Mouse (Mus musculus) olfactory bulb, adult 2 months (tissue): Measurements from ENCODE around the gene Apon. TPM values are rescaled to one million over a fixed set of nuclear protein-coding genes. Genes with fewer than 3 reads are reported as not detected.
A peak's percentile ranks its signal among the peaks of the same experiment; 100 is the strongest.
"Not testable (repeated sequence)": the region's sequence is repeated elsewhere in the genome, so short reads cannot be mapped to it uniquely, and the experiment has no call there.

Experiments used
- H3K27ac ChIP-seq: fragments of 200-500 bp; 2 replicates; pipeline ENCODE4 v1.5.1; 2012; ENCODE audit warnings: low read depth, low read length; ENCODE audit not compliant: insufficient read depth
- H3K4me1 ChIP-seq: fragments of 200-500 bp; 2 replicates; pipeline ENCODE4 v1.6.1; 2012; ENCODE audit warnings: low read length; ENCODE audit not compliant: control insufficient read depth, insufficient read depth
- H3K4me3 ChIP-seq: fragments of 200-500 bp; 2 replicates; pipeline ENCODE4 v1.5.1; 2012; ENCODE audit warnings: mild to moderate bottlenecking, low read depth, low read length, moderate library complexity; ENCODE audit not compliant: insufficient read depth
- CTCF ChIP-seq: fragments of 200-500 bp; IDR thresholded peaks from 2 replicates; pipeline ENCODE4 v1.5.1; 2012; ENCODE audit warnings: low read depth, mild to moderate bottlenecking, low read length, moderate library complexity; ENCODE audit not compliant: insufficient read depth
- POLR2A ChIP-seq: fragments of 200-500 bp; IDR thresholded peaks from 2 replicates; pipeline ENCODE4 v1.6.1; 2012; ENCODE audit warnings: mild to moderate bottlenecking, low read depth, low read length, moderate library complexity; ENCODE audit not compliant: insufficient read depth
- WGBS: fragments of 180-500 bp; shearing (Covaris S2); methylation state at CpG from one replicate; pipeline ENCODE4 v1.1.7; 2018; 5-methylcytosine and 5-hydroxymethylcytosine counted together
- polyA plus RNA-seq: library from polyadenylated mRNA; stranded (reverse); fragments of >200 nt; gene quantifications from 2 replicates; pipeline ENCODE4 v1.2.4, GENCODE M21; 2012; ENCODE audit warnings: low replicate concordance; ENCODE audit not compliant: missing spikeins, insufficient read depth, insufficient read length

The Apon gene
- polyA plus RNA-seq, 1 experiment = not detected

DNA sequence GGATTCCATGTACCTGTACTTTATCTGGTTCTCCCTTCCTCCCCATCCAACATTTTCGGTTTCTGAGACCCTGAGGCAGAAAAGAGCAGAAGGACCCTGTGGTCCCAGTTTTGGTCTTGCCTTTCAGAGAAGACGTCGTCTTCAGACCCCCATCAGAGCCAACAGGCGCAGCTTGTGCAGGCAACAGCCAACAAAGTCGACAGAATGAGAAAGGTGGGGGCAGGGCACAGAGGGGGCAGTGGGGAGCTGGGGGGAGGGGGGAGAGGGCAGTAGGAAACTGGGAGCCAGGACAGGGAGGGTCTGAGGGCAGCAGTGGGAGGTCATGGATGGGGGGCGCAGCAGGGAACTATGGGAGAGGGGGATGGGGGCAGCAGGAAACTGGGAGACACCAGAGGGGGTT lies 24.3 kb downstream of the Apon start:
- TF ChIP-seq POLR2A = no peak
- TF ChIP-seq CTCF = no peak
- H3K4me3 ChIP-seq = no peak overlapping the region
- WGBS = 65% methylated on average over 6 of the region's 6 CpGs
- H3K4me1 ChIP-seq = no peaks in the 10 kb centered on the region
- H3K27ac ChIP-seq = no peak overlapping the region

DNA sequence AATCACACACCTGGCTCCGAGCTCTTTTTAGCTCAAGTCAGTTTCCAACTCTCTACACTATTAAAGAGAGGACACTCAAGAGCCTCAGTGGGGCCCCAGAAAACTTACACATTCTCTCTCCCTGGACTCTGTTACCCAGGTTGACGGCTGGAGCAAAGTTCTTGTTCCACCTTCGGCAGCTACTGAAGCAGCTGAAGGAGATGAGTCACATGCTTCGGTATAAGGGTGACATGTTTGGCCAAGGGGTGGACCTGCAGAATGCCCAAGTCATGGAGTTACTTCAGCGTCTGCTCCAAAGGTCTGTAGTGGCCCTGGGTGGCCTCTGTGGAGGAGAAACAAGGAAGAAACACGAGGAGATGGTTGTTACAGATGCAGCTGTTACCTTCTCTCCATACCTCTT lies 27.0 kb downstream of the Apon start:
- H3K27ac ChIP-seq = no peak overlapping the region
- no peak overlapping the region for H3K4me3 ChIP-seq
- H3K4me1 ChIP-seq = 0 out of 2 replicates have a peak, but pooled peaks cover 3% of the 10 kb centered on the region
- WGBS = 89% methylated on average over 6 of the region's 6 CpGs
- TF ChIP-seq CTCF = no peak
- TF ChIP-seq POLR2A = no peak

DNA sequence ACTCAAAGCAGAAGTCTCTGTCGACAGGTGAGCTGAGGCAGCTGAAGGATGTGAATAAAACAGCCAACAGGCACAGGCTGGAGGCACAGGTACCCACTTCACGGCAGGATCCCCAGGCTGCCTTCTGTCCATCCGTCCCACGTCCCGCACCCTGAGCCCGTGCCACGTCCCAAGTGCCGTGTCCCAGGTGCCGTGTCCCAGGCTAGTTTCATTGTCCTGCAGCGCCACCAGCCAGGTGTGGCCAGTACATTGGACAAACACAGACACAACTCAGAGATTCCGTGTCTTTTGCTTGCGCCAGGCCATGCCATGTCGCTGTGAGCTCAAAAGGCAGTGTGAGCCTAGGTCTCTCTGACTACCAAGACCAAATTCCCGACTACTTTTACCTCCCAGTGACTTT lies 27.8 kb downstream of the Apon start:
- H3K4me3 ChIP-seq = no peak overlapping the region
- H3K27ac ChIP-seq = no peak overlapping the region
- WGBS = 94% methylated on average over 14 of the region's 14 CpGs
- H3K4me1 ChIP-seq = 0 out of 2 replicates have a peak, but pooled peaks cover 3% of the 10 kb centered on the region
- TF ChIP-seq CTCF (no peak), POLR2A (no peak)

DNA sequence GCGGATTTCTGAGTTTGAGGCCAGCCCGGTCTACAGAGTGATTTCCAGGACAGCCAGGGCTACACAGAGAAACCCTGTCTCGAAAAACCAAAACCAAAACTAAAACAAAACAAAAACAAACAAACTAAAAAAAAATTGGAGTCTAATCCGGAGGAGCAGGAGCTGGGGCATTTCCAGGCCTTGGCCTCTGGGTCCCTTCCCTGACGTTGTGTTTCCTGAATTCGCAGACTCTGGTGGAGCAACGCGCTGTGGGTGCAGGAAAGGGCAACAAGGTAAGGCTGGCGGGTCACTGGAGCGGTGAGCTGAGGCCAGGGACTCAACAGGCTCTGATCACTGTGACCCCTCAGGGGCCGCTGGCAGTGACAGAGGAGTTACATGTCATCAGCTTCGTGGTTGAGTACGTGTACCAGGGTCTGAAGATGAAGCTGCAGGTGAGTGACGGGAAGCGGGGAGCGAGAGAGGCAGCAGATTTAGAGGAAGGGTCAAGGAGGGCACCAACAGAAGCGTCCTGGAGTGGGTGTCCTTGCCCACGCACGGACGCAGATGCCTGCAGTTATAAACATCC lies 29.1 kb downstream of the Apon start:
- H3K4me1 ChIP-seq = 0 out of 2 replicates have a peak, but pooled peaks cover 3% of the 10 kb centered on the region
- 92% methylated on average over 20 of the region's 20 CpGs for WGBS
- no peak overlapping the region for H3K27ac ChIP-seq
- TF ChIP-seq POLR2A (no peak), CTCF (no peak)
- no peak overlapping the region for H3K4me3 ChIP-seq

DNA sequence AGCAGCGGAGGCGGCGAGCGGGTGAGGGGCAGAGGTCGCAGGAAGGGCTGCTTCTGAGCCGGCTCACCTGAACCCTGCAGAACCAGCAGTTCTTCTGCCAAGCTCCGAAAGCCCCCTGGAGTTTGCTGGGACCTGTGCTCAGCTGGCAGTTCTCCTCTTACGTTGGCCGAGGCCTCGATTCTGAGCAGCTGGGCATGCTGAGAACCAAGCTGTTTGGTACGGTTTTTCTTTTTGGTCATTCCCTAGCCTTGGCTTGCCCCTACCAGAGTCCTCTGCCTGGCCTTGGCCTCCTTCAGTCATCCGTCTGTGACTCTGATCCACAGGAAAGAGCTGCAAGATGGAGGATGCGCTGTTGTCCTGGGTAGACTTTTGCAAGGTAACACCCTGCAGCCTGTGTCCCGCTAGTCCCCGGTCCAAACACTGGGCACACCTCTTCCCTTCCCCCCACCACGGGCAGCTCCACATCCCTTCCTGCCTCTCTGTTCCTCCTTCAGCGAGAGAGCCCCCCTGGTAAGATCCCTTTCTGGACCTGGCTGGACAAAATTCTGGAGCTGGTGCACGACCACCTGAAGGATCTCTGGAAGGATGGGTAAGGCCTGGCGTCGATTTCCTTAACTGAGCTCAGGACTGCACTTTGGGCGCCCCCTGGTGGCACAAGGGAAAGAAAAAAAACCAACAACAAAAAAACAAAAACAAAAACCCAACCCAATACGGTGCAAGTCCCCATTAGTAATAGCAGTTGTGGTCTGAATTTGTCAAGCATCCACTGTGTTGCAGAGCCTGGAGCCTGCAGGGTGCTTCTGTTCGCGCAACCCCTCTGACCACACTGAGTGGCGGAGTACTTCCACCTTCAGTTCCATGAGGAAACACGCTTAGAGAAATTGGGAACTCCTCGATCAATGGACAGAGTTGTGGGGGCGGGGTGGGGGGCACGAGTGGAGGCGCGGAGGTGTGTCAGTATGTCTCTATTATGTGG lies 30.0 kb downstream of the Apon start:
- WGBS = 60% methylated on average over 31 of the region's 31 CpGs
- H3K4me3 ChIP-seq = no peak overlapping the region
- TF ChIP-seq CTCF = peak; percentile 43
- no peak for TF ChIP-seq POLR2A
- 0 out of 2 replicates have a peak, but pooled peaks cover 3% of the 10 kb centered on the region for H3K4me1 ChIP-seq
- no peak overlapping the region for H3K27ac ChIP-seq

DNA sequence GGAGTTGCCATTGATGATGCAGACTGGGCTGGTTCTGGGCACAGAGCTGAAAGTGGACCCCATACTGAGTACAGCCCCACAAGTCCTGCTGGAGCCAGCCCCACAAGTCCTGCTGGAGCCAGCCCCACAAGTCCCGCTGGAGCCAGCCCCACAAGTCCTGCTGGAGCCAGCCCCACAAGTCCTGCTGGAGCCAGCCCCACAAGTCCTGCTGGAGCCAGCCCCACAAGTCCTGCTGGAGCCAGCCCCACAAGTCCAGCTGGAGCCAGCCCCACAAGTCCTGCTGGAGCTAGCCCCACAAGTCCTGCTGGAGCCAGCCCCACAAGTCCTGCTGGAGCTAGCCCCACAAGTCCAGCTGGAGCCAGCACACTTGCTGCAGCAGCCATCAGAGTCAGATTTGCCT lies 36.7 kb downstream of the Apon start:
- 37% methylated on average over 1 of the region's 1 CpGs for WGBS
- not testable (repeated sequence) for H3K27ac ChIP-seq, H3K4me3 ChIP-seq, H3K4me1 ChIP-seq

DNA sequence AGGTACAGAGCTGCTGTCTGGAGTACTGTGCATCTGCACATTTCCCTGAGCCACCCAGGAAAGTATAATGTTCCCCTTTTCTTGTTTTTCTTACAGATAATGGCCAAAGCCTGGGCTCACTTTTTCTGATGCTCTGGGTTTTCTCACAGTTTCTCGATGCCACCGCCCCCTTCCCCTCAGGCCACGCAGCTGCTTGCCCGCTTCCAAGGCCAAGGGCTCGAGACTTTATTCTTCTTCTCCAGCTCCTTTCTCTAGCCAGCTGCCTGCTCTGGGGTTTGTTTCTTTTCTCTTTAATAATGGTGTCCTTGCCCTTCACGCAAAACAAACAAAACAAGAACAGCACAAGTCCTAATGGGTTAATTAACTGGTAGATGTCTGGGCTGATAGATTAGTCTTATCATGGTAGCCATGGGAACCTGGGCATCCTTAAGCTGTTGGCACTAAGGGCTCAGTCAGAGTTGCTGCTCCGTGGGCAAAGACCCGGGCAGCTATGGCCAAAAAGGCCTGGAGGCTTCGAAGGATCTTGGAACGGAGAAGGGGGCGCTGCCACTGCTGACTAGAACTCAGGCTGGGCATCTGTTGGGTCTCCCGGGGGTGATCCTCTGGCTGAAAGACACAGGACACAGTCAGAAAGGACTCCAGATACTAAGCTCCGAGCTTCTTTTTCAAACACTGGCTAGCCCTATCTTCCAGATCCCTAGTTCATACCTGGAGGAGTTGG lies 42.6 kb downstream of the Apon start:
- WGBS = 34% methylated on average over 13 of the region's 13 CpGs
- peaks cover 3% of the 10 kb centered on the region; the same call in 1 of the 2 replicates for H3K4me1 ChIP-seq
- TF ChIP-seq CTCF = no peak
- no peak for TF ChIP-seq POLR2A
- H3K4me3 ChIP-seq = no peak overlapping the region
- no peak overlapping the region for H3K27ac ChIP-seq

DNA sequence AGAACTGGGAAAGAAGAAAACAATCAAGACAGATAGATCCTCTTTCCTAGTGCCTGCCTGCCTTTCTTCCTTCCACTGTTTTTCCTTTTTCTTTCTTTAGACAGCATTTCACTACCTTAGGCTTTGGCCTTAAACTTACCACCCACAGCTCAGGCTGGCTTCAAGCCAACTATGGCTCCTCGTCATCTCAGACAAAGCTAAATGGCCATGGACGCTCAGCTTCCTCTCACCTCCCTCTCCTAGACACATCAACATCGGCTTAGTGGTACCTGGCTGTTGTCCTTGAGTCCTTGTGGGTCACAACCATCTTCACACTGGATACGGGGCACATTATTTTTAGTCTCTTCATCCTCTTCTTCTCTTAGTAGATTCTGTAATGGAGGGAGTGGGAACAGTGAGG lies 43.3 kb downstream of the Apon start:
- no peak overlapping the region for H3K27ac ChIP-seq
- WGBS = 73% methylated on average over 4 of the region's 4 CpGs
- H3K4me3 ChIP-seq = no peak overlapping the region
- no peak for TF ChIP-seq POLR2A
- H3K4me1 ChIP-seq = peaks cover 3% of the 10 kb centered on the region; the same call in 1 of the 2 replicates

DNA sequence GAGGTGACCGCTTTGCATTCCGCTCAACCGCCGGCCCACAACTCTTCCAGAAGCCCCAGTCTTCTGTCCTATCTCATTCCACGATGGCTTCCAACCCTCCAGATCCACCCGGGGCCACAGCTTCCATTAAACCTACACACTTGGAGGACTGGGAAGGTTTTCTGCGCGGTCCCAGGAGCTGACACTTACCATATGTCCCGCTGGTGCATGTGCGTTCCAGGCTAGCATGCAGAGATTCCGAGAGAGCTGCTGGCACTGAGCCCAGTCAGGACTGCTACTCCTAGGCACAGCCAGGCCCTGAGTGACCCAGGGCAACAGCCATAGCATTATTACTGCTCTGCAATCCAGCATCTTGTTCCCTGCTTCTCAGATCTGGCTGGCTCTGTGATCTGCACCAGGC lies 43.7 kb downstream of the Apon start:
- Histone ChIP-seq H3K4me3 (no peak overlapping the region), H3K4me1 (peaks cover 3% of the 10 kb centered on the region; the same call in 1 of the 2 replicates), H3K27ac (no peak overlapping the region)
- 75% methylated on average over 11 of the region's 11 CpGs for WGBS
- no peak for TF ChIP-seq CTCF
- no peak for TF ChIP-seq POLR2A
